Mouse (Mus musculus) midbrain, postnatal 0 days (tissue): ENCODE data around the gene Selenok. TPM values are rescaled to one million over a fixed set of nuclear protein-coding genes. Genes with fewer than 3 reads are reported as not detected.

Experiments
- ATAC-seq: fragments of 200-750 bp; cut with Nextera tagmentation; 2 replicates; pipeline ENCODE4 v1.8.0; 2017; ENCODE audit warnings: moderate number of reproducible peaks, mild to moderate bottlenecking, moderate TSS enrichment, moderate library complexity; ENCODE audit not compliant: low FRiP score
- DNase-seq: peaks from one replicate; pipeline ENCODE4 v3.0.0-alpha.2; 2015; ENCODE audit warnings: low spot score
- H3K27ac ChIP-seq: fragments of 300-500 bp; sonication (generic); 2 replicates; pipeline ENCODE4 v1.5.1; 2014; ENCODE audit warnings: low read depth, mild to moderate bottlenecking, low read length, mixed read lengths
- H3K27me3 ChIP-seq: fragments of 300-500 bp; sonication (generic); 2 replicates; pipeline ENCODE4 v1.6.1; 2014; ENCODE audit warnings: low read length, control low read depth, mixed read lengths; ENCODE audit not compliant: insufficient read depth
- H3K36me3 ChIP-seq: fragments of 300-500 bp; sonication (generic); 2 replicates; pipeline ENCODE4 v1.6.1; 2014; ENCODE audit warnings: low read length, control low read depth, mixed read lengths; ENCODE audit not compliant: insufficient read depth
- H3K4me1 ChIP-seq: fragments of 300-500 bp; sonication (generic); 2 replicates; pipeline ENCODE4 v1.6.1; 2014; ENCODE audit warnings: mild to moderate bottlenecking, control low read depth, antibody characterized with exemption, low read length, mixed read lengths; ENCODE audit not compliant: insufficient read depth
- H3K4me2 ChIP-seq: fragments of 300-500 bp; sonication (generic); 2 replicates; pipeline ENCODE4 v1.6.1; 2014; ENCODE audit warnings: low read depth, mild to moderate bottlenecking, low read length, mixed read lengths; ENCODE audit not compliant: poor library complexity, severe bottlenecking
- H3K4me3 ChIP-seq: fragments of 300-500 bp; sonication (generic); 2 replicates; pipeline ENCODE4 v1.5.1; 2014; ENCODE audit warnings: low read depth, mild to moderate bottlenecking, low read length, moderate library complexity
- H3K9ac ChIP-seq: fragments of 300-500 bp; sonication (generic); replicated peaks from 2 replicates; pipeline ENCODE4 v1.6.1; 2014; ENCODE audit warnings: mild to moderate bottlenecking, low read length, moderate library complexity, mixed read lengths; ENCODE audit not compliant: poor library complexity, severe bottlenecking
- H3K9me3 ChIP-seq: fragments of 300-500 bp; sonication (generic); 2 replicates; pipeline ENCODE4 v1.6.1; 2016; ENCODE audit warnings: low read length, control low read depth
- CTCF ChIP-seq: IDR thresholded peaks from 2 replicates; pipeline ENCODE4 v1.5.1; 2016; ENCODE audit warnings: antibody characterized with exemption, mild to moderate bottlenecking
- WGBS: fragments of 180-500 bp; shearing (Covaris S2); extraction: QIAGEN DNeasy Blood & Tissue Kit; methylation state at CpG from one replicate; pipeline ENCODE4 v1.1.7; 2014; 5-methylcytosine and 5-hydroxymethylcytosine counted together
- polyA plus RNA-seq: library from polyadenylated mRNA; unstranded; fragments of >200 nt; fragmentation: Nextera tagmentation; extraction: Ambion mirVana; gene quantifications from 2 replicates; pipeline ENCODE4 v1.2.1, GENCODE M21; 2015
- total RNA-seq: library from RNA; depleted of rRNA; stranded (reverse); fragments of >200 nt; gene quantifications from 2 replicates; pipeline ENCODE4 v1.2.3, GENCODE M21; 2014

The Selenok gene
- total and polyA plus RNA-seq, 2 experiments from 2014 or later, result 82.8 to 420 TPM

- 94% methylated on average over 4 of the region's 4 CpGs for WGBS
- no peak for TF ChIP-seq CTCF
- ATAC-seq, result no peak
- Histone ChIP-seq H3K36me3 (peaks cover 93% of the 10 kb centered on the region), H3K4me2 (no peak overlapping the region), H3K9me3 (no peaks in the 10 kb centered on the region), H3K9ac (no peak overlapping the region), H3K27me3 (no peaks in the 10 kb centered on the region), H3K27ac (no peak overlapping the region), H3K4me3 (no peak overlapping the region), H3K4me1 (no peaks in the 10 kb centered on the region)
- no peak for DNase-seq
These were observed 18.0 kb downstream of the Selenok start for GRCm38 (mm10) chr14:29986096-29986495.

DNA sequence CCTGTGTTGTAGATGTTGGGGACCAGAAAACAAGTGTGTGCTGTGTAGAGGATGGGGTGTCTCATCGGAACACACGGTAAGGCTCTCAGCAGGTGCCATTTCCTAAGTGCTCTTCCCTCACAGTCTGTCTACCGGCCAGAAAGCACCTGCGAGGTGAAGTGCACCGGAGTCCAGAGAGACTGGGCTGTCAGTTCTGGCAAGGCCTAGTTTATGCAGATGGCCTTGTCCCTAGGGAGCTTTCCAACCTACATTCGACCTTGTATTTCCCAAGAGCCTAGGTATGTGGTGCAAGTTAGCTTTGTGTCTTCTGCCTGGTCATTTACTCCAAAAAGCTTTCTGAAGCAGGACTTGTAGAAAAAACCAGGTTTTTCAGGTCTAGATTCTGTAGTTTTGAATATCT is 19.2 kb downstream of the Selenok start:
- H3K27me3 ChIP-seq, result no peaks in the 10 kb centered on the region
- H3K4me2 ChIP-seq, result no peak overlapping the region
- H3K36me3 ChIP-seq, result peaks cover 94% of the 10 kb centered on the region
- H3K4me3 ChIP-seq, result no peak overlapping the region
- ATAC-seq (no peak), DNase-seq (no peak)
- no peaks in the 10 kb centered on the region for H3K9me3 ChIP-seq
- 96% methylated on average over 6 of the region's 6 CpGs for WGBS
- H3K27ac ChIP-seq, result no peak overlapping the region
- no peaks in the 10 kb centered on the region for H3K4me1 ChIP-seq
- TF ChIP-seq CTCF, result no peak
- no peak overlapping the region for H3K9ac ChIP-seq

GRCm38 (mm10) chr14:29987739-29988138 is 19.6 kb downstream of the Selenok start:
- no peak for ATAC-seq
- Histone ChIP-seq H3K9ac (no peak overlapping the region), H3K4me1 (no peaks in the 10 kb centered on the region), H3K9me3 (no peaks in the 10 kb centered on the region), H3K27ac (no peak overlapping the region), H3K4me3 (no peak overlapping the region), H3K4me2 (no peak overlapping the region), H3K36me3 (peaks cover 94% of the 10 kb centered on the region), H3K27me3 (no peaks in the 10 kb centered on the region)
- DNase-seq, result no peak
- TF ChIP-seq CTCF, result no peak
- 94% methylated on average over 9 of the region's 9 CpGs for WGBS

GRCm38 (mm10) chr14:29988337-29988736 is 20.2 kb downstream of the Selenok start:
- no peaks in the 10 kb centered on the region for H3K27me3 ChIP-seq
- no peak overlapping the region for H3K9ac ChIP-seq
- 92% methylated on average over 4 of the region's 4 CpGs for WGBS
- peaks cover 96% of the 10 kb centered on the region for H3K36me3 ChIP-seq
- no peaks in the 10 kb centered on the region for H3K9me3 ChIP-seq
- ATAC-seq (no peak), DNase-seq (no peak)
- H3K4me1 ChIP-seq, result no peaks in the 10 kb centered on the region
- H3K27ac ChIP-seq, result no peak overlapping the region
- H3K4me3 ChIP-seq, result no peak overlapping the region
- TF ChIP-seq CTCF, result no peak
- no peak overlapping the region for H3K4me2 ChIP-seq

DNA sequence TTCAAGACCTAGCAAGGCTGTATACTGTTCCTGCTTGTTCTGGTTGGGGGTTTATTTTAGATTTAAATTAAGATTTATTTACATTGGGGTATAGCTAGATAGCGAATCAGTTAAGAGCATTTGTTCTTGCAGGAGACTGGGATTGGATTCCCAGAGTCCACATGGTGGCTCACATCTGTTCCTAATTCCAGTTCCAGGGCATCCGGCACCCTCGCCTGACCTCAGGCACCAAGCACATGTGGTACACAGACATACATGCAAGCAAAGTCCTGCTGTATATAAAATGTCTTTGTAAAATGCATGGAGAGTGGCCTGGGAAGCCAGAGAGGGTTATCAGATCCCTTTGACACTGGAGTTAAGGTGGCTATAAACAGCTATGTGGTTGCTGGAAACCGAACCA is 26.9 kb downstream of the Selenok start:
- no peak overlapping the region for H3K9ac ChIP-seq
- TF ChIP-seq CTCF, result no peak
- H3K9me3 ChIP-seq, result no peaks in the 10 kb centered on the region
- H3K27me3 ChIP-seq, result no peaks in the 10 kb centered on the region
- DNase-seq, result no peak
- H3K36me3 ChIP-seq, result peaks cover 65% of the 10 kb centered on the region
- H3K27ac ChIP-seq, result no peak overlapping the region
- no peak overlapping the region for H3K4me3 ChIP-seq
- 95% methylated on average over 4 of the region's 4 CpGs for WGBS
- H3K4me2 ChIP-seq, result no peak overlapping the region
- no peaks in the 10 kb centered on the region for H3K4me1 ChIP-seq
- no peak for ATAC-seq

DNA sequence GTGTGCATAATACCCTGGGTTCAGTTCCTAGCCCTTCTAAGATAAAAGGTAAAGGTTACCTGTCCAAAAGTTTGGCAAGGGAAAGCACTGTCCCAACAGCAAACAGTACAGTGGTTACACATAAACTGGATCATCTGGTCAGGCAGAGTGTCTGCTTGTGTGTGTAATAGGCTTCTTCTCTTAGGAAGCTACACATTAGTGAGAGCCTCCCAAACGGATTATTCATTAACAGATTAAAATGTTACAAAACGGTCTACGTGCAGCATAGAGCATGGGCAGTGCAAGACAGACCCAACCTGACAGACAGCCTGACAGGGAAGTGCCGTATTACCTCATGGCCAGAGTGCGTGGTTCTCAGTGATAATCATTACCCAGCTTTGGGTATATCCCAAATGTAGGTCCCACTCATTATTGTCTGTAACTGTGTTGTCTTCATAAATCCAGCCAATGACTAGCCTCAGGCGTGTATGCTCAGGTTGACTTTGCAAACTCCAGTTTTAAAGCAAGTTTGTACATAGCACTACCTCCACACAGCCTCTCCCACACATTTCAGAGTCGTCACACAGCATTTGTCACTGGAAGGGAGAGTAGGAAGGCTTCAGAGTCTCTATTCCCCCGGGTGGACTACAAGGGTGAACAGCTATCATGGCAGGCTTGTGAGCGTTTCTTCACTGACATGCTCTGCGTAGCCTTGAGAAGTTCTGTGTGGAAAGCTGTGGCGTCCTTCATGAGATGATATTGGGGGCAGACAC is 28.1 kb downstream of the Selenok start:
- no peak overlapping the region for H3K4me3 ChIP-seq
- ATAC-seq (no peak), DNase-seq (no peak)
- no peaks in the 10 kb centered on the region for H3K4me1 ChIP-seq
- H3K4me2 ChIP-seq, result no peak overlapping the region
- peaks cover 55% of the 10 kb centered on the region for H3K36me3 ChIP-seq
- TF ChIP-seq CTCF, result no peak
- H3K9ac ChIP-seq, result no peak overlapping the region
- H3K27me3 ChIP-seq, result no peaks in the 10 kb centered on the region
- no peaks in the 10 kb centered on the region for H3K9me3 ChIP-seq
- no peak overlapping the region for H3K27ac ChIP-seq
- WGBS, result 95% methylated on average over 11 of the region's 11 CpGs
